Mouse (Mus musculus): ENCODE measurements around the gene Gps2.
"Not testable (repeated sequence)": the region's sequence is repeated elsewhere in the genome, so short reads cannot be mapped to it uniquely, and the experiment has no call there.

The Gps2 gene

DNA sequence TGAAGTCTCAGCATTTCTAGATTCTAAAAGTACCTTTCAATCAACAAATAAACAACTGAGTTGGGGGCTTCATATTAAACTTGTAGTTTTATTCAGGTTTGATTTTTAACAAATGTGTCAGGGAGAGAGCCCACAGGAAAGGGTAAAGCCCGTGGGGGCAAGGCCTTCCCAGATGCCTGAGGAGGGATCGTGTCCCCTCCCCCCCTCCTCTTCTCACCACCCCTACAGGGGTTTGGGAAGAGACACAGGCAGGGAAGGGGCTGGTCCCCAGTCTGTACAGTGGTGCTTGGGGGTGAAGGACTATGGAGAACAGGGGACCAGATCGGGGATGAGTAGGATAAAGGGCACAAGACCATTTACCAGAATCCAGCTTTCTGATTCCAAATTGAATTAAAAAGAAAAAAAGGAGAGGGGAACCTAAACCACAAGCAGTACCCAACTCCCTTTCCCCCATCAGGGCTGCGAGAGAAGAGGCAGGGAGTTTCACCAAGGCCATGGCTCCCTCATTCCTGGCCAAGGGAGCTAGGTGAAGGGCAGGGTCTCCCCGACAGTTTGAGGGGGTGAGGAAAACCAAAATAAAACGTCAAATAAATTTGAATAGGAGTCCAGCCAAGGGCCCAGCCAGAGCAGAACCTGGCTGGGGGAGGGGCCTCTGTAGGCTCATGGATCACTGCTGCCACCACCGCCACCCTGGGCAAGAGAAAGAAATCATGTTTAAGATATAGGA lies 3.1 kb downstream of the Gps2 start:
- DNase-seq (ENCODE audit: low spot score): not testable (repeated sequence)

DNA sequence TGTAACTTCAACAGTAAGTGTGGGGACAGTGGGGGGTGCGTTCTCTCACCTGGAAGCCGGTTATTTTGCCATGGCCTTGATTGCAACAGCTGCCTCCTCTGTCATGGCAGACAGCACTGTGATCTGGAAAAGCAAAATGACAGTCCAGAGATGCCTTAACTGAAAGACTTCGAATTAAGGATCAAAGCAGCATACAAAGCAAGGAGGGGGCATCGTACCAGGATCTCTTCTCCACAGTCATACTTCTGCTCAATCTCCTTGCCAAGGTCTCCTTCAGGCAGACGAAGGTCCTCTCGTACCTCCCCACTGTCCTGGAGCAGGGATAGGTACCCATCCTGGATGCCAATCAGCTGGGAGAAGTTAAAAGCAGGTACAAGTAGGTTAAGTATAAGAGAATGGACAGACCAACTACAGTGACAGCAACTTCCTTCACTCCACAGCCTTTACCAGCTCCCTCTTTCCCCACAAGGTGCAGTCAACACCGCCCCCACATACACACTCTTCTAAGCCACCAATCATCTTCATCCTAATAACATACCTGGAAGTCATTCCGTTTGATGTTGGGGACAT lies 3.8 kb downstream of the Gps2 start:
- no peak for DNase-seq (ENCODE audit: low spot score)

DNA sequence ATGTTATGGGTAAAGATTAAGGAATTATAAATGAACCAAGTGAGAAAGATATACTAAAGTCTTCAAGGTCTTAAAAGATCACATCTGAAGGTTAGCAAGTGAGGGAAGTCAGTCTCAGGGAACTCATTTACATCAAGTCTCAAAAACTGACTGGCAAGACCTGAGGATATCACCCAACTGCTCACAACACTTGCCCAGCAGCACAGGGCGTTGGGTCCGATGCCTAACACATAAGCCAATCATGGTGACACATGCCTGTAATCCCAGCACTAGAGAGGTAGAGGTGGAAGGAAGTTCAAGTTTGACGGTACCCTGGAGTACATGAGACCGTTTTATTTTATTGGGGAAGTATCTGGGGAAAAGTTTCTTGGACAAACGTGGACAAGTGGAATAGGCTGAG lies 4.4 kb downstream of the Gps2 start:
- no peak for DNase-seq (ENCODE audit: low spot score)

DNA sequence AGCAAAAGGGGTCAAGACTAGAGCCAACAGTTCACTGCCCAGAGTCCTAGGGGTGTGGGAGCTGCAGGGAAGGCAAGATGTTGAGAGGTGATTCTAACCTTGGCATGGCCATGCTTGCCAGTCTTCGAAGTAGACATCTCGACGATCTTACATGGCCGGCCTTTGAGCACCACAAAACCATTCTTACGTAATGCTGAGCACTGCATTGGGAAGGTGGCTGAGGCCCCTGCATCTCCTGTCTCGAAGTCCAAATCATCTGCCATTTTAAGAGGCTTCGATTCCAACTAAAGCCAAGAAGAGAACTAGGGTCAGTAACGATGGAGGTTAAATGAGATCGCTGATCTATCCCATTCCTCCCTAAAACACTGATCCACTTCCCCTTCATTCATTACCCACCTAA lies 5.4 kb downstream of the Gps2 start:
- DNase-seq (ENCODE audit: low spot score): no peak

DNA sequence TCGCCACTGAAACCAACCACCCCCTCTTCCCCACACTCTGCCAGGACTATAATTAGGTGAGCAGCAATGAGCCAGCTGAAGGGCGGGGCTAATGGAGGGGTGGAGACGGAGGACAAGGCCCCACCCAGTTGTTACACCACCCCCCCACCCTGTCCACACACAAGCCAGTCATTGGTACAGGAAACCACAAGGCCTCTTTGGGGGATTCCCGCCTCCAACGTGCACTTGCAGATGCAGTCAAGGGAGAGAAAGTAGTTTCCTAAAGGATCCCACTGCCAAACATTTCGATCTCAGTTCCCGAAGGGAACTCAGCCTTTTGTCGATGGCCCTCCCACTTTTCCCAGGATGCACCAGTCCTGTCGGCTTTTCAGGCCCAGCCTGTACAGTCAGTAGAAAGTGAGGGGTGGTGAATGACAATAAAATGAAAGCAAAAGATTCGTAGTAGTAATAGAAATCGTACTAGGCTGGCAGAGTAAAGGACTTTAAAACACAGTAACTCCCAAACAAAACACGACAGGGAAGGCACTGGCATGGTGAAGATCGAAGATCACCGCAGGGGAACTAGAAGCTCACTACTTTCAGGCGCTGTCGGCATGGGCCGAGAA lies 6.1 kb downstream of the Gps2 start:
- DNase-seq (ENCODE audit: low spot score): peak; percentile 44

DNA sequence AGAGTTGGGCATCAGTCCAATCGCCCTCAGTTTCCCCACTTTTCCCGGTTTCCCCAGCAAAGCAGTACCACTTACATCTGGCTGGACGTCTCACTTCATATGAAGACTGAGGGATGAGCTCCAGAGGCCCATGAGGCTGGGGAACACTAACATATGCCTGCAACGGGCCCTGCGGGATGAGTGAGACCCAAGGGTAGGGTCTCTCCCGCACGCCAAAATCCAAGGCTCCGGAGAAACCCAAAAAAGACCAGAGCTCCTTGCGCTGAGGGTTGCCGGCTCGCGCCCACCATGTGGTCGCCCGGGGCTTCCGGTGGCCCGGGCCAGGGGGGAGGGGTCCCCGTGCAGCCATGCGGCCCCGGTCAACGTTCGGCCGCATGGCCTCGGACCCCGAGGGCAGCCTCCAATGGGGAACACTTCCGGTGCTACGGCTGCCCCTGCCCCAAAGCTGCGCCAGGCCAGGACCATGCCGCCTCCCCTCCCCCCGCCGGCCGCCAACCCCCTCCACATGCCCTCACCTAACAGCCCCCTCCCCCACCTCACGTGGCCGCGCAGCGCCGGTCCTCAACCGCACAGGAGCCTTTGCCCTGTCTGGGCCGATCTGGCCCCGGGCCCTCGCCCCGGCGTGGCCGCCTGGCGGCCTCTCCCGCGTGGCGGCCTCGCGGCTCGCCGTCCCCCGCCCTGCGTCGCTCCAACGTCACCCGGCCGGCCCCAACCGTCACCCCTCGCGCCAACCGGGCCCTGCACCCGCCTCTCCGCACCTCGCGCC lies 6.8 kb downstream of the Gps2 start:
- DNase-seq (ENCODE audit: low spot score): no peak

DNA sequence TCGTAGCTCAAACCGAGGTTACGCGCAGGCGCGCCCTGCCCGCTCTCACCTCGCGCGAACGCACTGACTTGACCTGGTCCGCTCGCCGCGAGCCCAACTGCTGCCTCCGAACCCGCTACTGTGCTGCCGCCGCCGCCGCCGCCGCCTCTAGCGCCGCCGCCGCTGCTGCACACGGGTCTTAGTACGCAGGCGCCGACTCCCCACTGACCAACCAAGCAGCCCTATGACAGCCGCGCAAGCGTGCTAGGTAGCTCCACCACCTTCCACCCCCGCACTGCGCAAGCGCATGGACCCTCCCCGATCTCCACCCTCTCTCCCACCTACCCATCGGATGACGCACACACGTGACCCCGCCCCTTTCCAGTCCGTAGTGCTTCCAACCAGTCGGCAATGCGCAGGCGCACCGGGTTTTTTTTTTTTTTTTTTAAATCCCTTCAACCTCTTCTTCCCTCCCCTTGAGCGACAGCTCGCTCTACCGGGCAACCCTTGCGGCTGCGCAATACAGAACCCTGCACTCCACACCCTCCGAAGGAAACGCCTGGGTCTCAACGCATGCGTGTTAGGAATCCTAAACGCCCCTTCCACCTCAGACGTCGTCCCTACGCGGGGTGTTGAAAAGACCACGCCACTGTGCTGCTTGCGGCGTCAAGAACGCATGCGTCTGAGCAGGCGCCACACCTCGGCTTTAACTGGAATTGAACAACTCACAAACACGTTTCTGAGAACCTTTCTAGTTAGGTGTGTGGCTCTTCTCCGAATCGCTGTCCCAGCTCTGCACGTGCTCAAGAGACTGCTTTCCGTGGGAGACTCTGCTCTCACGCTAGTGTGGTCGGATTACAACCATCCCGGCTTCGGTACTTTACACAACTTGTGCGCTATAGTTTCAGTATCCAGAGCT lies 7.7 kb downstream of the Gps2 start, which contains the start of gene Eif5a:
Gene Eif5a (minus strand): TSS at position 845 of the 898 bp plus-strand sequence.
- DNase-seq (ENCODE audit: low spot score): peak; percentile 100

DNA sequence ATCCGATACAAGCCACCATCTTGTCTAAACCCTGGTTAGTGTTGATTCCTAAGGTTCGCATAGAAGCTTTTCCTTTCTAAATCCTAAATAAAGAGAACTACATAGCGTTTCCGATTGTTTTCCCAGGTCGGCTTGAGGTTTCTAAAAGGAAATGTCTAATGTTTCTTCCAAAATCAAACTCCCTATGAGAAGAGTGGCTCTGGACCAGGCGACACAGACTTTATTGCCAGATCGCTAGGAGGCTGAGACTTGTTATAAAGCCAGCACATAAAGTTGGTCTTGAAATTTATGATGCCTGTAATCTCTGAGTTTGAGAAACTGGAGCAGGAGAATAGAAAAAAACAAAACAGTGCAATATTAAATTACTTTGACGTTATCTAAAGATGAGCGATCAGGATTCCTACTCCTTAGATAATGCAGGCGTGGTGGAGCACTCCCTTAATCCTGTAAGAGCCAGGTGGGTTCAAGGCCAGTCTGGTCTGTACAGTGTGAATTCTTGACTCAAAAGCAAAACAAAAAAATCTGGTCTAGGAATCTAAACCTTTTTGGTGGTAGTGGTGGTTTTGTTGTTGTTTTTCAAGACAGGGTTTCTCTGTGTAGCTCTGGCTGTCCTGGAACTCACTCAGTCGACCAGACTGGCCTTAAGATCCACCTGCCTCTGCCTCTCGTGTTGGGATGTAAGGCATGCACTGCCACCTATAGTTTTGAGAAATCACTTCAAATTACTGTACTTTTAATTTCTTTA lies 8.5 kb downstream of the Gps2 start:
- no peak for DNase-seq (ENCODE audit: low spot score)

DNA sequence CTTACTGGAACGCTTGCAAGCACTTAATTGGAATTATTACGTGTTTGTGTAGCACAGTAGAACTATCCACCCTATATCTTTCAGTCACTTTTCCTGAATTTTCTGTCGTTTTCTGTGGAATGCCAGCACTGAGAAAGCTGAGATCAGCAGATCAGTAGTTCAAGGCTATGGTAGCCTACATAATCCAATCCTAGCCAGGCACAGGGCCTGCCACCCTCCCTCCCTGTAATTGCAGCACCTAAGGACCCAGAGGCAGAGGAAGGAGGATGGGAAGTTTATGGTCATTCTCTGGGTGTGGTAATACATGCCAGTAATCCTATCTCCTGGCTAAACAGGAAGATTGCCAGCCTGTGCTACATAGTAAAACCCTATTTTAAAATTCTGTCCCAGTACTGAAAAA lies 9.1 kb downstream of the Gps2 start:
- DNase-seq (ENCODE audit: low spot score): no peak

DNA sequence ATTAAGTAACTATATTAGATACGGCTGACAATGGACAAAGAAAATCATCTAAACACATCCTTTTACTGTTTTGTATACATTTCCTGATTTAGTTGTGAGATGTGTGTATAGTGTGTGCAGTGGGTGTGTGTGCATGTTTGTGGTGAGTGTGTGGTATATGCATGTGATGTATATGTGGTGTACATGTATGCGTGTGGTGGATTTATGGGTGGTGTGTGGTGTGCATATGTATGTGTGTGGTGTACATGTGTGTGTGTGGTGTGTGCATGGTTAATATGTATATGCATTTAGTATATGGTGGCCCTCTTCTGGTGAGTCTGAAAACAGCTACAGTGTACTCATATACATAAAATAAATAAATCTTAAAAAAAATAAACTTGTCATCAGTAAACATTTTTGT lies 13.8 kb downstream of the Gps2 start:
- DNase-seq (ENCODE audit: low spot score): no peak

DNA sequence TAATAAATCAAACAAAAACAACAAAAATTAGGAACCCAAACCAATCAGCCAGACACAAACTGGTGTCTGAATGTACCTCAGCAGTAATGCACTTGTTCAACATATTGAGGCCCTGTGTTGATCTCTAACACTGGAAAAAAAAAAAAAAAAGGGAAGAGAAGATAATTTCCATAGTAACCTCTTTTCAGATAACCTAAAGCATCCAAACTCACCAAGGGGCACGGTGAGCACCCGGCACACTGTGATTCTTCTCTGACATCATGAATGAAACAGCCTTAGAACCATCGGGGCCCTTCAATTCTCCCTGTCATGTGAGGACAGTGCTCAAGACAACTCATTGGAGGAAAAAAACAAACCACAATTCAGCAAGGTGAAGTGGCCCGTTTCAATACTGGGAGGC lies 16.0 kb downstream of the Gps2 start:
- DNase-seq (ENCODE audit: low spot score): no peak

DNA sequence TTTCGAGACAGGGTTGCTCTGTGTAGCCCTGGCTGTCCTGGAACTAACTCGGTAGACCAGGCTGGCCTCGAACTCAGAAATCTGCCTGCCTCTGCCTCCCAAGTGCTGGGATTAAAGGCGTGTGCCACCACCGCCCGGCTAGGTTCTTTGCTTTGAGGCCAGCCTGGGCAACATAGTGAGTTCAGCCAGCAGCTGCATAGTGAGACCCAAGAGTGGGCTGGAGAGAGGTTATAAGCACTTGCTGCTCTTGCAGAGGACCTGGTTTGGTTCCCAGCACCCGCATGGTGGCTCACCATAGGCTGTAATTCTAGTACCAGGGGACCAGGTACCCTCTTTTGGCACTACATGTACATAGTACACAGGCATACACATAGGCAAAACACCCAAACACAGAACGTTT lies 16.5 kb downstream of the Gps2 start:
- DNase-seq (ENCODE audit: low spot score): not testable (repeated sequence)

DNA sequence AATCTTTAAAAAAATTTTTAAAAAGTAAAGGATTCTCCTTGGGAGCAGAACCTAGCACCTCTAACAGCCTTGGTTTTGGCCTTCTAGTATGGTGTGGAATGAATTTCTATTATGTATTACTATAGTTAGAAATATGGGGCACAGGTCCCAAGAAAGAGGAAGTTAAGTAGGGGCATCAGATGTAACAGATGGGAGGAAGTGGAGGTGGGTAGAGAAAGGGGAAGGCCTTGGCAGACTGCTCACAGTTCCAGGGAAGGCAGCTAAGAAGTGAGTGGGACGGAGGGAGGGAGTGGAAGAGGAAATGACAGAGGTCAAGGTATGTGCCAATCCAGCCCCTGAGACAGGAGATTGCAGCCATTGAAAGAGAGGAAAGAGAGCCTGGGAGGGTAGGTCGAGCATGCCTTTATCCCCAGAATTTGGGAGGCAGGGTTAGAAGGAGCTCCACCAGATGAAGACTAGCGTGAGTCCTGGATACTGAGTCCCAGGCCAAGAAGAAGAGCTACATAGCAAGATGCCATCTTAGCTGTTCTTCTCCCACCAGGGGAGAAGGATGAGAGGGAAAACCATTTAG lies 17.4 kb downstream of the Gps2 start:
- DNase-seq (ENCODE audit: low spot score): no peak

DNA sequence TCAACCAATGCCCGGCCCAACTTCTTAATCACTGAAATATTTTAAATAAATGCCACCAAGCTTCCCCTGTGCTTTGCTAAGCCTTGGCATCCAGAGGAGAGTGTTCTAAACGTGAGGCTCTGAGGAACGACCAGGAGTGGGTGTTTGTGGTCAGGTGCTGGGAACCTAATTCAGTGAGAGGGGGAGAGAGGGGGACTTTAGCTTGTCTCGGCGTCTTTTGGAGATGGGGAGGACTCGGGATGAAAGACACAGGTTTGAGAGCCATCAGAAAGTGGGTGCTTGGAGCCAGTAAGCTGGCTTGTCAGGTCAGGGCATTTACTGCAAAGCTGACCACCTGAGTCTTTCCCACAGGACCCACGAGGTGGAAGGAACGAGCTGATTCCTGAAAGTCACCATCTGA lies 18.1 kb downstream of the Gps2 start:
- no peak for DNase-seq (ENCODE audit: low spot score)

DNA sequence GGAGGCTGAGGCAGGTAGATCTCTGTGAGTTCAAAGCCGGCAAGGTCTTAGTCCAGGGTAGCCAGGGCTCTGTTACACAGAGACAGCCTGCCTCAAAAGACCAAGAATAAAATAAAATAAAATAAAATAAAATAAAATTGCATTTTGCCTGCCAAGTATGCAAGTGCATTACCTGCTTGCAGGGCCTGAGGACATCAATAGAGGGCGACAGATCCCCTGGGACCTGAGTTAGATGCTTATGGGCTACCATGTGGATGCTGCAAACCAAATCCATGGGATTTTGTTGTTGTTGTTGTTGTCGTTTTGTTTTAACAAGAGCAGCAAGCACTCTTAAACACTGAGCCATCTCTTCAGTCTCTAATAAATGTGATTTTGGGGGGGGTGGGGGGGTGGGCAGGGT lies 18.6 kb downstream of the Gps2 start:
- DNase-seq (ENCODE audit: low spot score): no peak

DNA sequence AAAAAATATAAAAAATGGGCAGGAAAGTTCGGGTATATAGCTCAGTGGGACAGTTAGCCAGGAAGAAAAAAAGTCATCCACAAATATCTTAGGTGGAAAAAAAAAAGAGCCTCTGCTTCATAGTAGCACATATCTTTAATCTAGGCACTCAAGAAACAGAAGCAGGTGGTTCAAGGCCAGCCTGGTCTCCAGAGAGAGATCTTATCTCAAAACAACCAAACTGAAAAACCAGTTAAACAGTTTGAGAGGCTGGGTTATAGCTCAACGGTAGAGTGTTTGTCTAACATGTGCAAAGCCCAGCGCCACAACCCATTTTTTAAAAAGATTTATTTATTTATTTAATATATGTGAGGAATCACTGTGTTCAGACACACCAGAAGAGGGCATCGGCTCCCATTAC lies 19.4 kb downstream of the Gps2 start:
- DNase-seq (ENCODE audit: low spot score): no peak

DNA sequence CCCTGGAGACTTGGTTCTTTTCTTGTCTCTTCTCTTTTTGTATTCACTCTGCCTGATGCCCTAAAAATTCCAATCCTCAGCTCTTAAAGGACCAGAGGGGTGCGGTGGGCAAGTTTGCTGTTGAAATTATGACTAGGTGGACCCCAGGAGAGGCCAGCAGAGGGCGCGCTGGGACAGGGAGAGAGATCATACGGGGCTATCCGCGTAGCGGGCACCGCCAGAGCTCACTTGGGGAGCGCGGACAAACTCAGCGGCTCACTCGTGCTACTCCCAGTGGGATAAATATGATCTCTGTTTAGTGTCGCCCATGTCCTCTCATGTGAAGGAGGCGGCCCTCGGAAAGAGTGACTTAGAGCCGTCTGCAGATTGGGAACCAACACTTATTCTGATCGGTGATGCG lies 20.5 kb downstream of the Gps2 start:
- DNase-seq (ENCODE audit: low spot score): peak; percentile 89

DNA sequence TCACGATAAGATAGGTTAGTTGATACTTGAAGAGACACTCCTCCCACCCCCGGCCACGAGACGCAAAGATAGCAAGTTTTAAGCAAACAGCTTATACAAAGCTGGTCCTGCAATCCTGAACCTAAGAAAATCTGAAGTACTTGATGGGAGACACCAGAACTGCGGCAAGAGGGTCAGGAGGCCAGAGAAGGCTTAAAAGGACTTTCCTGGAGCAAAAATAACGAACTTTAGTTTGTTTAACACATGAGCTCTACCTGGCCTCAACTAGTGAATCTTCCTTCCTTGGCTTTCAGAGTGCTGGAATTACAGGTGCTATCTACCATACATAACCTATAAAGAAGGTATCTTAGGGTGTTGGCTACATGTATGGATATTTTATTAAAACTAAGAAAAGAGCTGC lies 21.0 kb downstream of the Gps2 start:
- no peak for DNase-seq (ENCODE audit: low spot score)

DNA sequence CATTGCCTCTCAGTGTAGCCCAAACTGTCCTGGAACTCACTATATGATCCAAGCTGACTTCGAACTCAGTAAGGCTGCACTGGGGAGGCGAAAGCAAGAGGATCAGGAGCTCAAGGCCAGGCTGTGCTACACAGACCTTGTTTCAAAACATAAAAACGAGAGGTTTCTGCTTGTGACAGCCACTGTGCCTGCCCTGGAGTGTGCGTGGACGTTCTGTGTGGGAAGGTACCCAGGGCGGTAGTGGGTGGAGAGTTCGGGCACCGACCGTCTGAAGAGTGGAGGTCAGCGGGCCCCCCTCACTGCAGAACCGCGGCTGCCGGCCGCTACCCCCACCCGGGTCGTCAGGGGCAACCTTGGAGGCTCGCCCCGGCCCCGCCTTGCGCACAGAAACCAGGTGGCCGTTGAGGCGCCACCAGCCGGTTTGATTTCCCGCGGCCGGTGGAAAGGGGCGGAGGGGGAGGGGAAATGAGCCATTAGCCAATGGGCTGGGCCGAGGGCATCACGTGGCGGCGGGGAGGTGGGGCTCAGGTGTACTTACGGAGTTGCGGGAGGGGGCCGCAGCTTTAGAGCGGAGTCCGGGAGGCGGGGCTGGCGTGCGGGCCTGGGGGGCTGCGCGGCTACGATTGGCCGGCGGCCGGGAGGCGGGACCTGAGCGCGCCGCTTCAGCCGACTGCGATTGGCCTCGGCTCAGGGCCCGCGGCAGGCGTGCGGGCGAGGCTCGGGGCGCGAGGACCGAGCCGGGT lies 21.6 kb downstream of the Gps2 start, which contains the start of gene Ybx2:
Gene Ybx2 (plus strand): TSS at position 660 of the 743 bp plus-strand sequence.
- no peak for DNase-seq (ENCODE audit: low spot score)

DNA sequence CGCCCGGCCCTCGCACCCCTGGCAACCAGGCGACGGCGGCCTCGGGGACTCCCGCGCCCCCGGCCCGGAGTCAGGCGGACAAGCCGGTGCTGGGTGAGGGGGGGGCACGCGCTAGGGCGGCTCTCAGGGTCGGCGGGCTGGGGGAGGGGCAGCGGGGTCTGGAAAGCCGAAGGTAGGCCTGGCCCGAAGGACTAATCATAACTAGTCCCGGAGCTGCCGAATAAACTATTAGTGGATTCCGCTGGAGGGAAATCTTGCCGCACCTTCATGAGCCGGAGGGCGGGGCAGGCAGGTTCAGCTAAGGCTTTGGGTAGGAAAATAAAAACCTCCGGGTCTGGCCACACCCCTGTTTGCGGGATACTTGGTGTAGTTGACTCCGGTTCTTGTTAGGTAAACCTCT lies 22.5 kb downstream of the Gps2 start:
- no peak for DNase-seq (ENCODE audit: low spot score)
